In genomic region chr12:53032762-53033161, GRCm38 (mm10) we compare ENCODE assay signal across 7 mouse cellular contexts.
DNase-seq lines count a peak whose midpoint lies in the region; ATAC-seq and TF ChIP-seq lines count a peak whose summit lies in the region.

No protein-coding gene starts in this region.

- peak; percentile 26; the same call in 1 of the 2 replicates for TF ChIP-seq CTCF in midbrain, postnatal 0 days (IDR thresholded peaks at IDR 0.05)

- H3K36me3 ChIP-seq in heart, embryonic 13.5 days, result no peaks in the 10 kb centered on the region
- no peaks in the 10 kb centered on the region for H3K36me3 ChIP-seq in kidney, embryonic 15.5 days
- H3K36me3 ChIP-seq in midbrain, postnatal 0 days (ENCODE audit: insufficient read depth, low read length), result no peaks in the 10 kb centered on the region

- H3K27ac ChIP-seq in heart, embryonic 13.5 days (replicated peaks), result peak overlapping the region; percentile 83
- H3K27ac ChIP-seq in kidney, embryonic 15.5 days, result no peak overlapping the region
- peak overlapping the region; percentile 67 for H3K27ac ChIP-seq in midbrain, postnatal 0 days (ENCODE audit: low read depth, low read length)

- H3K4me2 ChIP-seq in heart, embryonic 13.5 days, result peak overlapping the region; percentile 63
- peak overlapping the region; percentile 43 for H3K4me2 ChIP-seq in kidney, embryonic 15.5 days
- H3K4me2 ChIP-seq in midbrain, postnatal 0 days (ENCODE audit: low read depth, low read length, poor library complexity, severe bottlenecking), result peak overlapping the region; percentile 34

- H3K4me1 ChIP-seq in heart, embryonic 13.5 days, result peaks cover 19% of the 10 kb centered on the region
- peaks cover 9% of the 10 kb centered on the region for H3K4me1 ChIP-seq in kidney, embryonic 15.5 days
- H3K4me1 ChIP-seq in midbrain, postnatal 0 days (ENCODE audit: insufficient read depth, low read length), result peaks cover 3% of the 10 kb centered on the region; the same call in 1 of the 2 replicates

- peak; percentile 55 for DNase-seq in WW6 (ENCODE audit: low read depth, low spot score)
- peak; percentile 29 for DNase-seq in embryo, embryonic 11.5 days (ENCODE audit: low read depth, low spot score)
- peak; percentile 75 for DNase-seq in midbrain, postnatal 0 days (ENCODE audit: low spot score)

- no peaks in the 10 kb centered on the region for H3K27me3 ChIP-seq in heart, embryonic 13.5 days (replicated peaks)
- no peaks in the 10 kb centered on the region for H3K27me3 ChIP-seq in kidney, embryonic 15.5 days
- no peaks in the 10 kb centered on the region for H3K27me3 ChIP-seq in midbrain, postnatal 0 days (ENCODE audit: insufficient read depth, low read length)

- ATAC-seq in CD4-positive, CD25-positive, alpha-beta regulatory T cell, adult 4 months, result peak; percentile 93
- ATAC-seq in heart, embryonic 13.5 days (ENCODE audit: extremely low read depth, insufficient number of reproducible peaks, low FRiP score, low TSS enrichment), result 0 out of 2 replicates have a peak, but pooled peaks have one; percentile 25
- peak; percentile 66; the same call in 1 of the 2 replicates for ATAC-seq in kidney, embryonic 15.5 days (replicated peaks; ENCODE audit: low FRiP score)
- ATAC-seq in midbrain, postnatal 0 days (ENCODE audit: low FRiP score), result peak; percentile 78
- no peak for ATAC-seq in erythroblast, adult 5-6 weeks (replicated peaks; ENCODE audit: low FRiP score, poor library complexity, severe bottlenecking)

- H3K9ac ChIP-seq in heart, embryonic 13.5 days, result peak overlapping the region; percentile 17; the same call in 1 of the 2 replicates
- H3K9ac ChIP-seq in kidney, embryonic 15.5 days, result no peak overlapping the region
- no peak overlapping the region for H3K9ac ChIP-seq in midbrain, postnatal 0 days (replicated peaks; ENCODE audit: low read length, poor library complexity, severe bottlenecking)

- no peak overlapping the region for H3K4me3 ChIP-seq in heart, embryonic 13.5 days
- no peak overlapping the region for H3K4me3 ChIP-seq in kidney, embryonic 15.5 days (replicated peaks)
- H3K4me3 ChIP-seq in midbrain, postnatal 0 days (ENCODE audit: low read depth, low read length), result no peak overlapping the region

- no peaks in the 10 kb centered on the region for H3K9me3 ChIP-seq in heart, embryonic 13.5 days
- H3K9me3 ChIP-seq in kidney, embryonic 15.5 days (replicated peaks), result no peaks in the 10 kb centered on the region
- H3K9me3 ChIP-seq in midbrain, postnatal 0 days (ENCODE audit: low read length), result no peaks in the 10 kb centered on the region

- WGBS in heart, embryonic 13.5 days, result 6% methylated on average over 7 of the region's 7 CpGs
- 11% methylated on average over 7 of the region's 7 CpGs for WGBS in kidney, embryonic 15.5 days
- 5% methylated on average over 7 of the region's 7 CpGs for WGBS in midbrain, postnatal 0 days
